Mouse (Mus musculus) CD4-positive helper T cell, adult 2 months (primary cell): ENCODE data around the gene Klf12.
"Not testable (repeated sequence)": the region's sequence is repeated elsewhere in the genome, so short reads cannot be mapped to it uniquely, and the experiment has no call there.

Experiments
- DNase-seq: peaks from one replicate; pipeline ENCODE4 v3.0.0-alpha.2; 2012; ENCODE audit warnings: low read depth, missing footprints, low spot score

Gene Klf12

GRCm38 (mm10) chr14:99886503-99886902, 398.0 kb downstream of the Klf12 start:
- no peak for DNase-seq

- no peak for DNase-seq
Observed at GRCm38 (mm10) chr14:99885562-99885961, 398.9 kb downstream of the Klf12 start.

GRCm38 (mm10) chr14:99885128-99885527, 399.4 kb downstream of the Klf12 start:
- DNase-seq, result no peak

GRCm38 (mm10) chr14:99876791-99877578, 407.5 kb downstream of the Klf12 start:
- no peak for DNase-seq

GRCm38 (mm10) chr14:99873725-99874124, 410.8 kb downstream of the Klf12 start:
- no peak for DNase-seq

- no peak for DNase-seq
Observed at GRCm38 (mm10) chr14:99856158-99857011, 428.1 kb downstream of the Klf12 start.

- DNase-seq, result not testable (repeated sequence)
Observed at GRCm38 (mm10) chr14:99854467-99854807, 430.0 kb downstream of the Klf12 start.

- DNase-seq, result not testable (repeated sequence)
Observed at GRCm38 (mm10) chr14:99853769-99854466, 430.6 kb downstream of the Klf12 start.

GRCm38 (mm10) chr14:99850350-99850749, 434.1 kb downstream of the Klf12 start:
- no peak for DNase-seq

- DNase-seq, result no peak
Observed at GRCm38 (mm10) chr14:99847502-99847901, 437.0 kb downstream of the Klf12 start.

GRCm38 (mm10) chr14:99826713-99827112, 457.8 kb downstream of the Klf12 start:
- DNase-seq, result no peak
